Mouse (Mus musculus): ENCODE data around the gene Bcl11a. TPM values are rescaled to one million over a fixed set of nuclear protein-coding genes. Genes with fewer than 3 reads are reported as not detected.

Gene Bcl11a
- polyA plus RNA-seq, 1 experiment from 2014 or later: 117 TPM

DNA sequence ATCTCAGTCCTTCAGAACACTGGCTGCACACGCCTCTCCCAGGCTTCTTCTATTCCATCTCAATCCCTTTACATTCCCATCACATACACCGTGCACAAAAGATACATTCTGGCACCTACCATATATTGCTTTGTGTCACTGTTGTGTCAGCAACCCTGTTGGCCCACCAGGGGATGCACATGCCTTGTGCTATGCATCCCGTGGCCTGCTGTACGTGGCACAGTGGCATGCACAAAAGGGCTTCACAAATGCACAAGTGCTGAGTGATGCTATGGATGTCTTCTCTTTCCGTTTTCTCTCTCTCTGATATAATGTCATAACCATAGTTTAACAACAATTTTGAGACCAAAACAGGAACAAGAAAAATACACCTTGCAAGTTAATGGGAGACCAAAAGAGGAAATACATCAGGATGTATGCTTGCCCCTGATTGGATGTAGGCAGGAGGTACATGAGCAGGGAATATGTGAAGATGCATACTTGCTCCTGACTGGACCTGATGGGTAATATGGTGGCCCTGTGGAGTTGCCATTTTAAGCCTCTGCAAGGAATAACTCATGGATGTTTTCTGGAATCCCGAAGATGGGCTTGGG is 140.0 kb downstream of the Bcl11a start:
- Histone ChIP-seq H3K27ac (replicated peaks; ENCODE audit: low read depth, low read length) (no peak overlapping the region), H3K4me2 (ENCODE audit: low read length) (no peak overlapping the region), H3K4me1 (ENCODE audit: control insufficient read depth, insufficient read depth, low read length) (no peaks in the 10 kb centered on the region), H3K36me3 (ENCODE audit: control insufficient read depth, insufficient read depth, low read length) (no peaks in the 10 kb centered on the region), H3K9ac (replicated peaks; ENCODE audit: low read length) (no peak overlapping the region), H3K9me3 (ENCODE audit: control insufficient read depth, low read length) (no peaks in the 10 kb centered on the region), H3K27me3 (ENCODE audit: control insufficient read depth, insufficient read depth, low read length) (no peaks in the 10 kb centered on the region), H3K4me3 (replicated peaks; ENCODE audit: low read depth, low read length) (no peak overlapping the region)
- WGBS: 91% methylated on average over 6 of the region's 6 CpGs
- DNase-seq (no peak), ATAC-seq (ENCODE audit: low FRiP score, low TSS enrichment) (no peak)

DNA sequence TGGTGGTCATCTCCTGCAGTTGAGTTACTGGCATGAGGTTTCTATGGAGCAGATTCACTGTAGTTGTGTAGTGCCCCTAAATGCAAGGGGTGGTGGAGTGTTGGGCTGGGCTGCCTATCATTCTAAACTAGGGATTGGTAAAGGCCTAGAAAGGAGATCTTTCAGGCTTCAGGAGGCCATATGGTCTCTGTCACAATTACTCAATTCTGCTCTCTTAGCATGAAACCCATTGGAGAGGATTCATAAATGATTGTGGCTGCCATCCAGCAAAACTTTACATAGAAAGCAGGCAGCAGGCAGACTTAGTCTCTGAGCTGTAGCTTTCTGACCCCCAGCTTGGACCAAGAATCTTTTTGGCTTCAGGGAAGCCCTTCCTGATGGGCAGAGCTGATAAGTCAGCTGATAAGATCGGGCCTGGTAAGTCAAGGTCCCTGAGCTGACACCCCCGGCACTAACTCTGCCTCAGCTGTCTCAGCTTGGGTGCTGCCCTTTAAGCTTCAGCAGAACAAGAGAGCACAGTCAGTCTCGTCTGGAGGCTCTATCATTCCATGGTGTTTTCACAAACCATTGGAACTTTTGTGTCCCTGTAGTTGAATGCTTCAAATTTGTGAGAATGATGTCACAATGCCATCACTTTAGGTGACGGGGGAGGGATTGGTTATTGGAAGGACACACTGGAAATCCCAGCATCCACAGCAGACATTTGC is 143.9 kb downstream of the Bcl11a start:
- Histone ChIP-seq H3K36me3 (ENCODE audit: control insufficient read depth, insufficient read depth, low read length) (no peaks in the 10 kb centered on the region), H3K4me2 (ENCODE audit: low read length) (no peak overlapping the region), H3K9ac (replicated peaks; ENCODE audit: low read length) (no peak overlapping the region), H3K27me3 (ENCODE audit: control insufficient read depth, insufficient read depth, low read length) (no peaks in the 10 kb centered on the region), H3K27ac (replicated peaks; ENCODE audit: low read depth, low read length) (no peak overlapping the region), H3K9me3 (ENCODE audit: control insufficient read depth, low read length) (no peaks in the 10 kb centered on the region), H3K4me1 (ENCODE audit: control insufficient read depth, insufficient read depth, low read length) (no peaks in the 10 kb centered on the region), H3K4me3 (replicated peaks; ENCODE audit: low read depth, low read length) (no peak overlapping the region)
- no peak for ATAC-seq (ENCODE audit: low FRiP score, low TSS enrichment)
- no peak for DNase-seq
- WGBS: 85% methylated on average over 4 of the region's 4 CpGs

Other genes starting within 250 kb of the Bcl11a start
- 22.6 and 28.1 TPM in 2 replicates for gene Papolg, start 182.8 kb upstream of the Bcl11a start, polyA plus RNA-seq (2014; fragmentation: Nextera tagmentation; extraction: Ambion mirVana)
- 0.40 TPM in 1 of 2 replicates, not detected in the other for gene A830031A19Rik, start 3.0 kb upstream of the Bcl11a start, polyA plus RNA-seq (2014; fragmentation: Nextera tagmentation; extraction: Ambion mirVana)

Data from midbrain, embryonic 14.5 days (tissue).